ENCODE assay signal across 8 mouse cellular contexts in genomic region chr10:13964501-13965281, GRCm38 (mm10). TPM values are rescaled to one million over a fixed set of nuclear protein-coding genes. Genes with fewer than 3 reads are reported as not detected.
A peak's percentile ranks its signal among the peaks of the same experiment; 100 is the strongest.
DNase-seq lines count a peak whose midpoint lies in the region; ATAC-seq and TF ChIP-seq lines count a peak whose summit lies in the region.

No protein-coding gene starts in this region.

- peak overlapping the region; percentile 91 for H3ac ChIP-seq in C2C12 (ENCODE audit: control insufficient read depth, insufficient read length, low read depth)

- no peak for TF ChIP-seq CTCF in C2C12 (IDR thresholded peaks at IDR 0.05; ENCODE audit: control insufficient read depth, insufficient read depth, insufficient read length)
- TF ChIP-seq CTCF in bone marrow macrophage, adult 2 months (IDR thresholded peaks at IDR 0.05; ENCODE audit: low read depth, low read length) = no peak

- H3K4me2 ChIP-seq in forebrain, embryonic 11.5 days (ENCODE audit: low read depth, low read length, severe bottlenecking) = peak overlapping the region; percentile 100
- peak overlapping the region; percentile 98 for H3K4me2 ChIP-seq in heart, embryonic 16.5 days (ENCODE audit: low read depth, low read length)
- H3K4me2 ChIP-seq in liver, embryonic 15.5 days = peak overlapping the region; percentile 77
- H3K4me2 ChIP-seq in stomach, embryonic 14.5 days (replicated peaks; ENCODE audit: low read depth, low read length) = peak overlapping the region; percentile 97

- ATAC-seq in forebrain, embryonic 11.5 days (replicated peaks; ENCODE audit: low FRiP score) = peak; percentile 24
- peak; percentile 28 for ATAC-seq in heart, embryonic 16.5 days (replicated peaks; ENCODE audit: extremely low read depth, insufficient read depth, low FRiP score)
- peak; percentile 46 for ATAC-seq in liver, embryonic 15.5 days (ENCODE audit: insufficient read depth)
- peak; percentile 39 for ATAC-seq in stomach, embryonic 14.5 days (ENCODE audit: insufficient number of reproducible peaks, insufficient read depth, low FRiP score, low read depth)

- peak; percentile 77 for DNase-seq in forebrain, embryonic 11.5 days (ENCODE audit: low spot score)
- peak; percentile 90 to 97 for DNase-seq in kidney, postnatal 25 days
- peak; percentile 68 for DNase-seq in neural tube, embryonic 10.5 days (ENCODE audit: extremely low spot score, low spot score)

- peaks cover 16% of the 10 kb centered on the region for H3K79me2 ChIP-seq in C2C12 (ENCODE audit: control insufficient read depth, insufficient read depth)

- H3K9me3 ChIP-seq in forebrain, embryonic 11.5 days (ENCODE audit: control insufficient read depth, low read length) = no peaks in the 10 kb centered on the region
- H3K9me3 ChIP-seq in heart, embryonic 16.5 days (replicated peaks; ENCODE audit: control insufficient read depth, low read length) = no peaks in the 10 kb centered on the region
- no peaks in the 10 kb centered on the region for H3K9me3 ChIP-seq in liver, embryonic 15.5 days (replicated peaks)
- no peaks in the 10 kb centered on the region for H3K9me3 ChIP-seq in stomach, embryonic 14.5 days (ENCODE audit: control insufficient read depth, low read depth, low read length)

- no peaks in the 10 kb centered on the region for H3K79me3 ChIP-seq in C2C12 (ENCODE audit: low read depth)

- peak overlapping the region; percentile 82 for H3K4me3 ChIP-seq in C2C12 (ENCODE audit: insufficient read depth, poor library complexity, severe bottlenecking)
- peak overlapping the region; percentile 65 for H3K4me3 ChIP-seq in bone marrow macrophage, adult 2 months (ENCODE audit: insufficient read depth, low read length)
- H3K4me3 ChIP-seq in forebrain, embryonic 11.5 days (ENCODE audit: low read depth, low read length) = peak overlapping the region; percentile 71
- H3K4me3 ChIP-seq in heart, embryonic 16.5 days (ENCODE audit: low read length) = peak overlapping the region; percentile 92
- peak overlapping the region; percentile 62 for H3K4me3 ChIP-seq in liver, embryonic 15.5 days (replicated peaks)
- H3K4me3 ChIP-seq in stomach, embryonic 14.5 days (ENCODE audit: low read depth, low read length) = peak overlapping the region; percentile 61

- H3K27me3 ChIP-seq in C2C12 (ENCODE audit: control insufficient read depth, insufficient read depth, insufficient read length) = no peaks in the 10 kb centered on the region
- H3K27me3 ChIP-seq in forebrain, embryonic 11.5 days (ENCODE audit: control insufficient read depth, insufficient read depth, low read length) = no peaks in the 10 kb centered on the region
- H3K27me3 ChIP-seq in heart, embryonic 16.5 days (ENCODE audit: control insufficient read depth, insufficient read depth, low read length) = no peaks in the 10 kb centered on the region
- peaks cover 77% of the 10 kb centered on the region for H3K27me3 ChIP-seq in liver, embryonic 15.5 days
- H3K27me3 ChIP-seq in stomach, embryonic 14.5 days (ENCODE audit: control insufficient read depth, insufficient read depth, low read length) = no peaks in the 10 kb centered on the region

- no peaks in the 10 kb centered on the region for H3K36me3 ChIP-seq in C2C12 (ENCODE audit: control insufficient read depth, insufficient read depth)
- no peaks in the 10 kb centered on the region for H3K36me3 ChIP-seq in forebrain, embryonic 11.5 days (ENCODE audit: control insufficient read depth, insufficient read depth, low read length)
- no peaks in the 10 kb centered on the region for H3K36me3 ChIP-seq in heart, embryonic 16.5 days (ENCODE audit: control insufficient read depth, insufficient read depth)
- H3K36me3 ChIP-seq in liver, embryonic 15.5 days (replicated peaks) = no peaks in the 10 kb centered on the region
- H3K36me3 ChIP-seq in stomach, embryonic 14.5 days (ENCODE audit: control insufficient read depth, insufficient read depth, low read length) = no peaks in the 10 kb centered on the region

- WGBS in forebrain, embryonic 11.5 days = under 1% methylated on average over 65 of the region's 65 CpGs
- WGBS in heart, embryonic 16.5 days = under 1% methylated on average over 65 of the region's 65 CpGs
- under 1% methylated on average over 65 of the region's 65 CpGs for WGBS in liver, embryonic 15.5 days (ENCODE audit: insufficient replicate concordance)
- WGBS in stomach, embryonic 14.5 days = under 1% methylated on average over 63 of the region's 65 CpGs

- peak overlapping the region; percentile 78 for H3K27ac ChIP-seq in bone marrow macrophage, adult 2 months (ENCODE audit: insufficient read depth, low read depth, low read length)
- no peak overlapping the region for H3K27ac ChIP-seq in forebrain, embryonic 11.5 days (ENCODE audit: low read depth, low read length)
- H3K27ac ChIP-seq in heart, embryonic 16.5 days (ENCODE audit: low read length) = peak overlapping the region; percentile 99
- peak overlapping the region; percentile 57 for H3K27ac ChIP-seq in liver, embryonic 15.5 days (replicated peaks)
- H3K27ac ChIP-seq in stomach, embryonic 14.5 days (ENCODE audit: low read length) = peak overlapping the region; percentile 94

- H3K4me1 ChIP-seq in bone marrow macrophage, adult 2 months (ENCODE audit: control insufficient read depth, insufficient read depth, low read length) = peaks cover 13% of the 10 kb centered on the region
- no peaks in the 10 kb centered on the region for H3K4me1 ChIP-seq in forebrain, embryonic 11.5 days (replicated peaks; ENCODE audit: control insufficient read depth, insufficient read depth, low read length)
- 0 out of 2 replicates have a peak, but pooled peaks cover 2% of the 10 kb centered on the region for H3K4me1 ChIP-seq in heart, embryonic 16.5 days (ENCODE audit: control insufficient read depth, insufficient read depth, low read length)
- H3K4me1 ChIP-seq in liver, embryonic 15.5 days (replicated peaks) = peaks cover 4% of the 10 kb centered on the region; the same call in 1 of the 2 replicates
- no peaks in the 10 kb centered on the region for H3K4me1 ChIP-seq in stomach, embryonic 14.5 days (ENCODE audit: control insufficient read depth, insufficient read depth, low read length)

- H3K9ac ChIP-seq in forebrain, embryonic 11.5 days (ENCODE audit: low read length) = peak overlapping the region; percentile 83
- peak overlapping the region; percentile 92 for H3K9ac ChIP-seq in heart, embryonic 16.5 days (ENCODE audit: low read length)
- peak overlapping the region; percentile 18; the same call in 1 of the 2 replicates for H3K9ac ChIP-seq in liver, embryonic 15.5 days
- peak overlapping the region; percentile 75 for H3K9ac ChIP-seq in stomach, embryonic 14.5 days (replicated peaks; ENCODE audit: low read depth, low read length)

- TF ChIP-seq POLR2A in bone marrow macrophage, adult 2 months (IDR thresholded peaks at IDR 0.05; ENCODE audit: borderline replicate concordance, low read depth, low read length) = no peak

TF ChIP-seq in C2C12, 6 proteins besides CTCF, POLR2A, EP300 and RAD21:
- no peak for TF ChIP-seq MAX (IDR thresholded peaks at IDR 0.05)
- TF ChIP-seq USF1 (IDR thresholded peaks at IDR 0.05; ENCODE audit: low read depth) = no peak
- TF ChIP-seq FOSL1 (IDR thresholded peaks at IDR 0.05; ENCODE audit: insufficient read depth, low read length, poor library complexity, severe bottlenecking) = no peak
- no peak for TF ChIP-seq MYOG (IDR thresholded peaks at IDR 0.05; ENCODE audit: control insufficient read depth, extremely low read depth, insufficient read length)
- no peak for TF ChIP-seq MYOD1 (IDR thresholded peaks at IDR 0.05; ENCODE audit: control insufficient read depth, insufficient read length, low read depth)
- no peak for TF ChIP-seq CEBPB (IDR thresholded peaks at IDR 0.05; ENCODE audit: low read depth)

RNA-seq across cellular contexts. Expression of gene Hivep2, which starts 1.2 kb away (rescaled TPM):
- 2.9 TPM for polyA plus RNA-seq in C2C12 (2012; fragmentation: generic; extraction: Trizol)
- 1.4 and 1.6 TPM in 2 replicates for polyA plus RNA-seq in bone marrow macrophage, adult 2 months (2012; ENCODE audit: insufficient read depth, insufficient read length, missing spikeins)
- 3.6 and 4.7 TPM in 2 replicates for polyA plus RNA-seq in forebrain, embryonic 11.5 days (2014; fragmentation: Nextera tagmentation; extraction: Ambion mirVana)
- 5.1 and 5.7 TPM in 2 replicates for polyA plus RNA-seq in heart, embryonic 16.5 days (2015; fragmentation: Nextera tagmentation; extraction: Ambion mirVana)
- polyA plus RNA-seq in liver, embryonic 15.5 days (2015; fragmentation: Nextera tagmentation; extraction: Ambion mirVana) = 0.32 and 0.53 TPM in 2 replicates
- polyA plus RNA-seq in stomach, embryonic 14.5 days (2014; fragmentation: Nextera tagmentation; extraction: Ambion mirVana) = 10.6 and 11.5 TPM in 2 replicates

Comparison
In these comparisons a context has a peak if more than half of its experiments do, and no peak if none do; other contexts are left out.
1. H3K9ac ChIP-seq: peak in every context shown above with its lines; median percentile 92 in heart, embryonic 16.5 days; 83 in forebrain, embryonic 11.5 days; 75 in stomach, embryonic 14.5 days; 18 in liver, embryonic 15.5 days.